Mouse (Mus musculus) cerebellum, adult 11 months (tissue): ENCODE measurements around the gene Lgals4.

ENCODE experiments used
- DNase-seq: peaks from one replicate; pipeline ENCODE4 v3.0.0; 2022

The Lgals4 gene

DNA sequence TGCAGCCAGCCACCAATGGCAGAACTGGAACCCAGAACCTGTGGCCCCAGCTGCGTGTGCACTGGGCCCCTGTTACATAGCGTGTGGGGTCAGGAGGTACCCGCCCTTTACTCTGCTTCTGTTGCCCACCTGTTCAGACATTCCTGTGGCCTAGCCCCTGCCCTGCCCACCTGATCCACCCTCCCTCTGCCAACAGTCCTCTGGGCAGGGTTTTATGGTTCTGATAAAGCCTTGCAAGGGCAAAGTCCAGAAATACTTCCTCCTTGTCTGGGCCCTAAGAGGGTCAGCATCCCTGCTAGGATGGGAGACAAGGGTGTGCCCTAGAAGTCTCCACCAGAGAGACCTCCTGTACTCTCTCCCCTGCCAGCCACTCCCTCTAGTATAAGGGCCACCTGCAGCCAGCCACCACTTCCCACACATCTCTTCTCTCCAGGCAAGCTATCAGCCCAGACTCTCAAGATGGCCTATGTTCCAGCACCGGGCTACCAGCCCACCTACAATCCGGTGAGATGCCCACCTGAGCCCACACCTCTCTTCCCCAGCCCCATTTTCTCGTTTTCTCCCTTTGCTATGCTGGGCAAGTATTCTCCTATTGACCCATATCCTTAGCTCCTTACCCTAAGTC, at the start of gene Lgals4:
Gene Lgals4, plus strand, starts transcription at position 132 of the 625 bp plus-strand sequence.
- DNase-seq, result no peak

DNA sequence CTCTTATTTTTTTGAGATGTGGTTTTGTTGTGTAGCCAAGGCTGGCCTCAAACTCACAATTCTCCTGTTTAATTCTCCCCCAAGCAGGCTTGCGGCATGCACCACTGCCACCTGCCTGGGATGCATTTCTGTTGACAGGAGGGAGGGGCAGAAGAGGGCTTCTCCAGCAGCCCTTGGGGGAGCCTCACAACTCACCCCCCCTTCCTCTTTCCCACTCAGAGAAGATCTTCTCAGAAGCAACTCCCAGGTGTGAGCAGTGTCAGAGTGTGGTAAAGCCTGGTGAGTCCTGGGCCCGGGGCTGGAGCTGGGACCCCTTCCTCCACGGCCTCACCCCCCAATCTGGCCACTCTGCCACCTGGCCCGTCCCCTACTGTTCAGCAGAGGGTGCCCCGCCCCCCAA, 48.5 kb upstream of the Lgals4 start:
- DNase-seq, result no peak

DNA sequence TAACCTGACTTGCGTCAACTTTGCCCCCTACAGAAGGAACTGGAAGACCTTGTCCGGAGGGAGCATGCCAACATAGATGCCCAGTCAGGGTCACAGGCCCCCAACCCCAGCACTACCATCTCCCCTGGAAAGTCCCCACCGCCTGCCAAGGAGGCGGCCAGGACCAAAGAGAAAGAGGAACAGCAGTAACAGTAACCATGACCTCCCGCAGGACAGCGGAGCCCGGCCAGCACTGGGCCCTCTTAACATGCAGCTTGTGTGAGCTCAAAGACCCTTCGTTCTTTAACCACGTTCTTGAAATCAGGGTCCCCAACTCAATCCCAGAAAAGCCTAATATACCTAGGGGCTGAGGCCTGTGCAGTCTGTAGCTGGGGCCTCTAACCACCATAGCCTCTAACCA, 45.8 kb upstream of the Lgals4 start:
- DNase-seq, result no peak

DNA sequence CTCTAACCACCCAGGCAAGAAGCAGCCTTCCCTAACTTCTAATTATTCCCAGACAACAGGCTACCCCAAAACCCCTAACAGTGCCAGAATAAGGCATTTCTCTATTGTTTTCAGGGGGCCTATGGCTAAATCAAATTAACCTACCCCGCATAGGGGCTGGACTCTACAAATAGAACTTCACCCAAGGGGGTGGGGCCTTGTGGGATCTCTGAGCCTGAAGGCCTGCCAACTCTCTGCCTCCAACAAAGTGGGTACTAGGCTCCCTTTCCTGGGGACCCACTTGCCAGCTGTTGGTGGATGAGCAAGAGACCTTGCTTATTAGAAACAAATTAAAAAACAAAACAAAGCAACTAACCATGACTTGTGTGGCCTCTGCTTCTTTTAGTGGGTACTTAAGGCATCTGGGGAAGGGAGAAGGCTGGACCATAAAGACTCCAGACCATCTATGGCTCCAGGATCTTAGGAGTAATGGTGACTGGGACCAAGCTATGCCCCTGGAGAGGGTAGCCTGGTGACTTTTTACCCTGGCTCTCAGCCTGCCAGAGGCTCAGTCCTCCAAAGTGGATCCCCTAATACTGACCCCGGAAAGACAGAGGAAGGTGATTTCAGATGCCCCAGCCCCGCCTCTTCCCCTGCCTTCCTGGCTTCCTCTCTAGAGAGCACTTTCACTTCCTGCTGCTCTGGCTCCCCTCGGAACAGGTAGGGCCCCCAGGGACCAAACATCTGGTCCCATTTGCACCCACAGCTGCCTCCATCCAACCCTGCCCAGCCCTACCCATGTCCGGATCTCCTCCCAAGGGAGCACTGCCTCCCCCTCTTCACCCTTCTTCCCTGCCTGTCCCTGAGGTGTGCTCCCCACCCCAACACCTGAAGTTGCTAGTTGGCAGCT, 45.1 kb upstream of the Lgals4 start, which contains the start of gene Rinl:
Gene Rinl, plus strand, starts transcription at position 663 of the 889 bp plus-strand sequence.
- DNase-seq, result no peak

DNA sequence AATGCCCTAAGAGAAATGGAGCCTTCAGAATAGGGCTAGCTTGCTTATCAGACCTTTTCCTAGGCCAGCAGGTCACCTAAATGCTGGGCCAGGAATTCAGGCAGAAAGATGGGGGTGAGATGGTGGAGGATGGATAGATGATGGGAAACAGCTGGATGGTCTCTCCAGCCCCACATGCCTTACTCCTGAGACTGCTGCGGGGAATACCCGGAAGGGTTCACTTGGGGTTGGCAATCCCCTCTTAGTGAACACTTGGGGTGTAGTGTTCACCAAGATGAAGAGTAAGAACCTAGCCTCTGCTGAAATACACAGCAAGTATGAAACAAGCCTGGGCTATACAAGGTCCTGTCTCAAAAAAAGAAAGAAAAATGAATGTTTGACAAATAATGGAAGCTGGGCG, 44.4 kb upstream of the Lgals4 start:
- DNase-seq, result no peak

DNA sequence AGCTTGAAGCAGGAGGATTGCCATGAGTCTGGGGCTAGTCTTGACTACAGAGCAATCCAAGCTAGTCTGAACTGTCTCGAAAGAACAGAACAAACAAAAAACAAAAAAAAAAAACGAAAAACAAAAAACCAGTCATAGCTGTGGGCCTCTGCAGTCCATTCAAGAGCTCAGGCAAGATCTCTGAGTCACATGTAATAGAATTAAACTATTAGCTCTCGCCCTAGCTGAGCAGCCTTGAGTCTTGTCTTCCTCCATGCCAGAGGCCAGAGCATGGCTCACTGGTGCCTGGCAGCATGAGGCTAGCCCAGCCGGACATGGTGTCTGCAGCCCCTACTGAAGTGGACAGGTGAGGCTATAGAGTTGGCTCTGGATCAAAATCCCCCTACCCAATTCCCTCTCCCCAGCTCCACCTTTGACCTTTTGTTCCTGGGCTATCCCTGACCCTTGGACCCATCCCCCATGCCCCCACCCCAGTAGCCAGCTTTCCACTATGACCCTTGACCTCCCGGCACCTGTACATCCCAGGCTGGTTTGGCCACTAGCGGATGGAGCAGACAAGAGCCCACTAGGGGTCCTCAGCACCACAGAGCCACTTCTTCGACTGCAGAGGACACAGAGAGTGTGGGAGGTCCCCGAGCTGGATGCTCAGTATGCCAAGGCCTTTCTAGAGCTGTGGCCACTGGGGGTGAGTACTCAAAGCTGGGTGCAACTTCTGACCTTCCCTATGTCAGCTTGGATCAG, 43.4 kb upstream of the Lgals4 start:
- no peak for DNase-seq

DNA sequence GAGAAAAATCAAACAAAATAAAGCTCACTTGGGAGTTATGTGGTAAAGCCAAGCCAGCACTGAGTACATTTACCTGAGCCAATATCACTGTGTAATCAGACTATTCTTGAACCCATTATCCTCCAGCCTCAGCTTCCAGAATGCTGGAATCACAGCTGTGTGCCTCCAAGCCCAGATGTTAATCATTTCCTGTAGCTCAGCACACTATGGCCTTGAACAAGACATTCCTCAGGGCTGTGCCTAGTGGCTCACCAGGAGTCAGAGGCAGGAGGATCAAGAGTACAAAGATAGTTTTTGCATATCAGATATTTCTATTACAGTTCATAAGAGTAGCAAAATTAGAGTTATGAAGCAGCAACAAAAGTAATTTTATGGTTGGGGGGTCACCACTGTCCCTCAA, 41.9 kb upstream of the Lgals4 start:
- no peak for DNase-seq

DNA sequence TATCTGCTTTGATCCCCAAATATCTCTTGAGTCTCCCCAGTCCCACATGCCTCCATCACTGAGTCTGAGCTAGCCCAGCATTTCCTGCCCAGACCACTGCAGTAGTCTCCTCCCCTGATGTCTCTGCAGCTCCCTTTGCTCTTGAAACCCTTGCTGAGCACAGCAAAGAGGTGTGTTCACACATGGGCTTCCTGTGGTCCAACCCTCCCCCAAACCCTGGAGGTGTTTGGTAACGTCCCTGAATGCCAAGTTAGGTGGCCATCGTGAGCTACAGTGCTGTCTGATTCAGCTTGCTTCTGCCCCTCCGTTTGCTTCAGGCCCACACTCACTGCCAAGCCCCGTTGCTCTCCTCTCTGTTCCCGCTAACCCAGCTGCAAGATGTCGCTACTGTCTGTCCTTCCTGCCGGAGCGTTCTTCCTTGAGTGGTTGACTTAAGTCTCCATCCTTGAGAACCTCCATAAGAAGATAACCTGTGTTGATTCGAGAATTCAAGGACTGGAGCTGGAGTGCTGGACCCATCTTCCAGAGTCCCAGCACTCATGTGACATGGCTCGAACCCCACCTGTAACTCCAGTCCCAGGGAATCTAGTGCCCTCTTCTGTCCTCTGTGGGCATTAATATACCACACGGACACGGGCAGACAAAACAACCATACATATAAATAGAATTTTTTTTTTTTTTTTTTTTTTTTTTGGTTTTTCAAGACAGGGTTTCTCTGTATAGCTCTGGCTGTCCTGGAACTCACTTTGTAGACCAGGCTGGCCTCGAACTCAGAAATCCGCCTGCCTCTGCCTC, 41.1 kb upstream of the Lgals4 start:
- no peak for DNase-seq

DNA sequence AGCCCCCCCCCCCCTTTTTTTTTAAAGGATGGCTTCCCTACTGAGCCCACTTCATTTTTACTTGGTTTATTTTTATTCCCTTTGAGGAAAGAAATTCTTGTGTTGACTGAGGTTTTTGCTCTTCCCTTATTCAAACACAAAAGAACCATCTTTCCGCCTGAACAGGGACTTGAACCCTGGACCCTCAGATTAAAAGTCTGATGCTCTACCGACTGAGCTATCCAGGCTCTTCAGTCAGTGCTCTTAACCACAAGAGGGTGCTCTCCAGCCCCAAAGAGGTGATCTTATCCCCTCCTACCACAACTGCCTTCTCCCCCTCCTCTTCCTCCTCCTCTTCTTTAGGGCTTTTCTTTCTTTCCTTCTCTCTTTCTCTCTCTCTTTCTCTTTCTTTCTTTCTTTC, 39.8 kb upstream of the Lgals4 start:
- no peak for DNase-seq

DNA sequence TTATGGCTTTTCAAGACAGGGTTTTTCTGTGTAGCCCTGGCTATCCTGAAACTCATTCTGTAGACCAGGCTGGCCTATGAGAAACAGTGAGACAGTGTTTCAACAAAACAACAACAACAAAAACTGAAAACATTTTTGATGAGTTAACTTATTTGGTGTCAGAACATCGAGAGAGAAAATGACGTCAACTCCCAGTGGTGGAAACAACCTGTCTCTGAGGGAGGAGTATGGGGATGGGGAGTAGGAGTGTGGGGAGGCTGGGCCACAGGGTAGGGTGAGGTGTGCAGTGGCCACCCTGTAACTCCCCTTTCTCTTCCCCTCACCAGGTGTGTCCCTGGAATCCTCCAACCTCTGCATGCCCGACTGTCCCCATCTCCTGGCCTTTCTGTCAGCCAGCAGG, 39.2 kb upstream of the Lgals4 start:
- DNase-seq, result no peak

DNA sequence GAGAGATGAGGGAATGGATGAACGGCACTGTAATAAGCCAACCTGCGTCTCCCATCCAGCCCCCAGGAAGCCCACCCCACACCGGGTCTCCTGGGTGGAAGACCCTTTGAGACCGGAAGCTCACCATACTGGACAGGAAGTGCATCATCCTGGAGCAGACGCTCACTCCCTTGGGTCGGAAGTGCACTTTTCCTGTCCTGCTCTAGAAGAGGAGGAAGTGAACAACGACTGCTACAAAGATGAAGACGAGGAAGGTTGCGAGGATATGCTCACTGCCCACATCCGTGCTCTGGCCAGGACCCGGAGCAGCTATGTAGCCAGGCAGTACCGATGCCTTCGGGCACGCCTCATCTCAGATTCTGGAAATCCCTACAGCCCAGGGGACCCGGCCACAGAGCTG, 37.8 kb upstream of the Lgals4 start:
- DNase-seq, result no peak

DNA sequence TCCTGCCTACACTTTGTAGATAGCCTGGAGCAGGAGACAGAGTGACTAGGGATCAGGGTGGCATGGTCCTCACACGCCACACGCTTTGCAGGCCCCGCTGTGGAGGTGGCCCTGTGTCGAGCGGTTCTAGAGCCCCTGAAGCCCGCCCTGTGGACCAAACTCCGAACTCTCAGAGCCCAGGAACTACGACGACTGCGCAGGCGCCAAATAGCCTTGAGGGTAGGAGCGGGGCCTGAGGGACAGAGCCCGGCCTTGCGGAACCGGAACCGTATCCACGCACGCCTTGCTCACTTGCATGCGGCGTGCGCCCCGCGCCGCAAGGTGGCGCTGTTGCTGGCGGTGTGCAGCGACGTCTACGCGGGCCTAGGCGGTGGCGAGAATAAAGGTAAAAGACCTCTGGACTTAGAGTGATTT, 37.1 kb upstream of the Lgals4 start:
- peak; percentile 86 for DNase-seq

DNA sequence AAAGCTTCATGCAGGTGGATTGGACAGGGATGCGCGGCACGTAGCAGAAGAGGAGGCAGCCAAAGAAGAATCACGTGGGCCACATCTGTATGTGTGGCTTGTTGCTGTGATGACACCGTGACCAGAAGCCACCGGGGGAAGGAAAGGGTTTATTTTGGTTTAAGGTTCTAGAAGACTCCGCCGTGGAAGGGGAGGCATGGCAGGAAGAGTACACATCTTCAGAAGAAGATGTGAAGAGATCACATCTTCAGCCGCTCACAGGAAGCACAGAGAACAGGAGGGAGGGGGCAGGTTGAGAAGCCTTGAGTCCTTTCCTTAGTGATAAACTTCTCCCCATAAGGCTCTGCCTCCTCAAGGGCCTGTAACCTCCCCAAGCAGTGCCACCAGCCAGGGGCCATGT, 33.7 kb upstream of the Lgals4 start:
- DNase-seq, result no peak

DNA sequence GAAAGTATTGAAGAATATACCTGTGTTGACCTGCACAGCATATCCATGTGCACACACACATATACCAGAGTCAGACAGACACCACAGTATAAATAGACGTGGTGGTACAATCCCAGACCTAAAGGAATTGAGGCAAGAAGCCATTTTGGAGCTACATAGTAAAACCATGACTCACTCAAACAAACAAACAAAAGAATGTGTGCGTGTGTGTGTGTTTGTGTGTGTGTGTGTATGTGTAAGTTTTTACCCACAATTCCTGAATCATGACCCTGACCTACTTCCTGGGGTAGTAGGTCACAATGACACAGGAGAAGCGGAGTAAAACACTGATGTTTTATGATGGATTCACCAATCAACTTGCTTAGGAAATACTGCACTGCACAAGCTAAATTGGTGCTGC, 32.2 kb upstream of the Lgals4 start:
- DNase-seq, result no peak

DNA sequence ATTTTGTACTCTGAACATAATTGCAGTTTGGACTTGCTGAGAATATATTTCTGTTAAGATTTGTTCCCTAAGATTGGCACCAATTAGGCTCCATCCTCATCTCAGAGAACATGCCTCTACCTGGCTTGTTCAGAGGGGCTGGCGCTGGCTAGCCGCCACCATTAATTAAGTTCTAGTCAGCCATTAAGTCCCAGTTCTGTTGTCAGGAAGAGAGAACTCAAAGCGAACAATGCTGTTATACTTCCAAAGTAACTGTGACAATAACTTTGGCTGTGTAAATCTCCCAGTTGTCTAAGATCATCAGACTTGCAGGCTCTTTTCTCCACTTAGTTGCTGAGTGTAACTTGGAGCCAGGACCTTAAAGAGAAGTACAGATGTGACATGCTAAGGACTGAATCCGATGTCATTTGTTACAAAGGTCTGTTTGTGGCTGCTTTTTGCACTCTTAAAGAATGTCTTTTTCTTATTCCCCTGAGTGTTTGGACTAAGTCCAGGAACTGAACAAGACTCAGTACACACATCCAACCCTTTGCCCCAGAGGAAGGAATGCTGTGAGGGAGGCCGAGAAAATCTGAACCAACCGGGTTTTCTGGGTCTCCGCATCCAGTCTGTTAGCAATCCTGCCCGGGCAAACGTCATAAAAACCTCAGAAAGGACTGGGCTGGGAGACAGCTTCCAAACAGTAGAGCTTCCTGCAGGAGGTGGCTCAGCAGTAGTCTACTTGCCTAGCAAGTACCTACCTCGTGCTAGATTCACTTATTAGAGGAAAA, 31.6 kb upstream of the Lgals4 start:
- DNase-seq, result no peak

DNA sequence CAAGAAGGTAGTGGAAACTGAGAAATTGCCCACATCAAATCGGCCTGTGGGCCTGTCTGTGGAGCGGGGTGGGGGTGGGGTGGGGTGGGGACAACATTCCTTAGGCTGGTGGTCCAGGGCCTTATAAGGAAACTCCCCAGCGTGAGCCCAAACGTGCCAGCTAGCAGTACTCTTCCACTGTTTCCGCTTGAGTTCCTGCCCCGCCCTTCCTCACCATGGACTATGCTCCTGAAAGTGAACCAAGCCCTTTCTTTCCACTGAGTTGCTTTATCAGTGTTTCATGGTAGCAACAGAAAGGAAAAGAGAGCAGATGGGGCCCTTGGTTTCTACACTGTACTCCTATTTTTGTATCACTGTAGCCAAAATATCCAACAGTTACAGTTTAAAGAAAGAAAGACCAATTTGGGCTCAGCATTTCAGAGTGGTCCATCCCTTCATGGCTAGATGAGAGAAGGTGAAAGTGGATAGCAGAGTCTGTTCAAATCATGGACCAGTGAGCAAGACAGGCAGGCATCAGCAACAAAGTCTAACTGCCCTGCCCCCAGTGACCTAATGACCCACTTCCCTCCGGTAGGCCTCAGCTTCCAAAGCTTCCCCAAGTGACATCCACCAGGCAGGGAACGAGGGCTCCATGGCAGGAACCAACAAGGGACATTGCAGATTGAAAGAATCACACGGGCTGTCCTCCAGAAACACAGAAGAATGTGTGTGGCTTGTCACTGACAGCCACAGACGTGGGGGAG, 30.6 kb upstream of the Lgals4 start:
- no peak for DNase-seq

DNA sequence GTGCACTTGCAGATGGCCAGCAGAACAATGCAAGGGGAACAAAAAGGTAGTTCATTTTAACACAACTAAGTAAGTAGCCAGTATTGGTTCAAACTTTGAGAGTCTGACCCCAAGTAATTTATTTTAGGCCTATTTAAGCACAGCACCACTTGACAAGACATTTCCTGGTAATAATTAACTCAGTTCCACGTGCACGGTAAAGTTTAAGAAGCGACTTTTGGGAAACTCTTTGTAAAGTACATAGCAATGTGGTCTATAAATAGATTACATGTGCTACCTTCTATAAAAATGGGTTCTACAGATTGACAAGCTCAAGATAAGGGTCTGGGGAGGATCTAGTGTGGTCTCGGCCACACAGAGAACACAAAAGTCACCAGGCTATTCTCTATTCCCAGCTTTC, 29.9 kb upstream of the Lgals4 start:
- DNase-seq, result no peak

DNA sequence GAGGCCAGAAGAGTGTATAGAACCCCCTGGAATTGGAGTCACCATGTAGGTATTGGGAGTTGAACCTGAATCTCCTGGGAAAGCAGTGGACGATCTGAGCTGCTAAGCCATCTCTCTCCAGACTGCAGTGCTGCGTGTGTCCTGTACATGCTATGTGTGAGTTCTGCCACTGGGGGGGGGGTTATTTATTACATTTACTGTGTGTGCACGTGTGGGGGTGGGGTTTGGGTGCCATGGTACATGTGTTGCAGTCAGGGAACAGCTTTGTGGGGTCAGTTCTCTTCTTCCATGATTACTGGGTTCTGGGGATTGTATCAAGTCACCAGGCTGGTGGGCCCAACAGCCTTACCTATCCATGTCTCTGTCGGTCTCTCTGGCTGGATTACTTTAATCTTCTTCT, 26.8 kb upstream of the Lgals4 start:
- DNase-seq, result no peak

DNA sequence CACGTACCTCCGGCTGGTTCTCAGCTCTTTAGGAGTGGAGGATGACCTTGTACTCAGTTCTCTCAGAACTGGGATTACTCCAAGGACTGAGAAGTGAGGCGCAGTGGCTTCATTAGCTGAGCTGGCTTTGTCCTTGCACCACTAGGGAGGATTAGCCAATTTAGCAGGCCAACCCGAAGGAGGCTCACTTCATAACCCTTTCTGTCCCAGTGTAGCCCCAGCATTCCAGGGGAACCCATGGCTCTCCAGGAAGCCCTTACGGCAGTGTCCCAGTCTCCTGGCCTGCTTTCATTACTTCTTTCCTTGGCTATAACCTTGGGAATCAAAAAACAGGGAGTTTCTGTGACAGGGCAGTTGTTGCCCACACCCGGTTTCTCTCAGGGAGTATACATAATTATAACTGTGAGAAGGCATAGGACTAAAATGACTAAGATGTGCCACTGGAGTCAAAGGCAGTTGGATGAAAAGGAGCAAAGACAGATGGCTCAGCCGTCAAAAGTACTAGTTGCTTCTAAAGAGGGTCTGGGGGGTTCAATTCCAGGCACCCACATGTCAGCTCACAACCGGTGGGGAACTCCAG, 25.9 kb upstream of the Lgals4 start:
- no peak for DNase-seq

DNA sequence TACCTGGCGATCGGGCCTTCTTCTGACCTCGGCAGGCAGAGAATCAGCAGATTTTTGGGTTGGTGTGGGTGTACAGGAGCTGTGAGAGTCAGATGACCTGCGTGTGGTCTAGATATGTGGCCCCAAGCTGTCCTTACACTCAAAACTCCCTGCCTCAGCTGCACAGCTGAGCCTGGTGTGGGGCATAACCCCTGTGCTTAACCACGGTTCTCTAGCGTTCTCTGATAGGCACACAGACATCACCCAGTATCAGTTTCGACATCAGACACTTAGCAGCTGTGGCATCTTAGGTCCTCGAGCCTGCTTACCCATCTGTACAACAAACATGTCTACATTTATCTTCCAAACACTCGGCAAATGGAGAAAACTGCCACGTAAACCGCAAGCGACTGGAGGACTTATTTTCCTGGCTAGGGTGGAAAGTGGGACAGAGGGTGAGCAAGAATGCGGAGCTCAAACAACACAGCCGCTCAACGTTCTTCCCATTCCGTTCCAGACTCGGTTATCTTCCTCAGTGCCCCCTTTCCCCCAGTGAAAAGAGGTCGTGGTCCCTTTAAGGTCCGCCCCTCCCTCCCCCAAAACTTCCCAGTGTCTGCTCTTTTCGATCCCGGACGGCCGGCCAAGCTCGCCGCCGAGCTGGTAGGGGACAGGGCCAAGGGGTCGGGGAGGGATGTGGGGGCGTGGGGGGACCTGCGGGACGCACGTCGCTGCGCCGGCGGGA, 25.3 kb upstream of the Lgals4 start, which contains the start of gene Hnrnpl:
Gene Hnrnpl, plus strand, starts transcription at position 321 of the 721 bp plus-strand sequence.
- no peak for DNase-seq
